Mouse (Mus musculus) myocyte (in vitro differentiated cells): Measurements from ENCODE around the gene Slc7a8. TPM values are rescaled to one million over a fixed set of nuclear protein-coding genes. Genes with fewer than 3 reads are reported as not detected.

Experiments
- H3K27me3 ChIP-seq: one replicate; pipeline ENCODE4 v1.6.1; 2011; ENCODE audit not compliant: control insufficient read depth, insufficient read depth, insufficient read length
- H3K36me3 ChIP-seq: one replicate; pipeline ENCODE4 v1.6.1; 2011; ENCODE audit not compliant: control insufficient read depth, insufficient read depth
- H3K4me2 ChIP-seq: one replicate; pipeline ENCODE4 v1.6.1; 2011; ENCODE audit warnings: low read depth, control low read depth
- H3K4me3 ChIP-seq: one replicate; pipeline ENCODE4 v1.5.1; 2011; ENCODE audit warnings: mild to moderate bottlenecking, control low read depth, moderate library complexity
- H3K79me2 ChIP-seq: one replicate; pipeline ENCODE4 v1.6.1; 2011; ENCODE audit not compliant: control insufficient read depth, insufficient read depth
- H3ac ChIP-seq: one replicate; pipeline ENCODE4 v1.6.1; 2011; ENCODE audit not compliant: control insufficient read depth, insufficient read length
- CEBPB ChIP-seq: IDR thresholded peaks from 2 replicates; pipeline ENCODE4 v1.6.1; 2011; ENCODE audit warnings: mild to moderate bottlenecking, moderate library complexity; ENCODE audit not compliant: poor library complexity, insufficient read depth, severe bottlenecking
- E2F4 ChIP-seq: IDR thresholded peaks from one replicate; pipeline ENCODE4 v1.6.1; 2011; ENCODE audit warnings: mild to moderate bottlenecking, control low read depth, moderate library complexity; ENCODE audit not compliant: insufficient read depth
- MAX ChIP-seq: IDR thresholded peaks from one replicate; pipeline ENCODE4 v1.6.1; 2011; ENCODE audit warnings: low read depth, mild to moderate bottlenecking, control low read depth
- MYOD1 ChIP-seq, 3 experiments: IDR thresholded peaks; one replicate each; pipeline ENCODE4 v1.6.1; 2011; ENCODE audit warnings: control low read depth in 2 of 3, low read depth in 2 of 3, mild to moderate bottlenecking in 2 of 3, moderate library complexity in 1 of 3; ENCODE audit not compliant: insufficient read length in 2 of 3, control insufficient read depth in 1 of 3
- MYOG ChIP-seq, 3 experiments: IDR thresholded peaks; one replicate each; pipeline ENCODE4 v1.6.1; 2011; ENCODE audit warnings: control low read depth in 2 of 3, low read depth in 2 of 3, mild to moderate bottlenecking in 2 of 3; ENCODE audit not compliant: insufficient read length in 2 of 3, control insufficient read depth in 1 of 3, insufficient read depth in 1 of 3
- POLR2A ChIP-seq: IDR thresholded peaks from one replicate; pipeline ENCODE4 v1.6.1; 2011; ENCODE audit warnings: low read depth, mild to moderate bottlenecking, control low read depth, moderate library complexity; ENCODE audit not compliant: insufficient read length
- POLR2AphosphoS2 ChIP-seq: IDR thresholded peaks from one replicate; pipeline ENCODE4 v1.6.1; 2011; ENCODE audit warnings: low read depth, control low read depth; ENCODE audit not compliant: insufficient read length
- REST ChIP-seq: IDR thresholded peaks from one replicate; pipeline ENCODE4 v1.6.1; 2011; ENCODE audit warnings: mild to moderate bottlenecking, control low read depth, moderate library complexity; ENCODE audit not compliant: insufficient read depth, insufficient read length
- SRF ChIP-seq: IDR thresholded peaks from one replicate; pipeline ENCODE4 v1.6.1; 2011; ENCODE audit warnings: low read depth; ENCODE audit not compliant: control insufficient read depth, insufficient read length
- TCF12 ChIP-seq: IDR thresholded peaks from one replicate; pipeline ENCODE4 v1.6.1; 2011; ENCODE audit warnings: mild to moderate bottlenecking, control low read depth; ENCODE audit not compliant: poor library complexity, insufficient read depth, severe bottlenecking
- TCF3 ChIP-seq: IDR thresholded peaks from one replicate; pipeline ENCODE4 v1.6.1; 2011; ENCODE audit warnings: low read depth, control low read depth; ENCODE audit not compliant: insufficient read length
- USF1 ChIP-seq: IDR thresholded peaks from one replicate; pipeline ENCODE4 v1.6.1; 2011; ENCODE audit warnings: low read depth, mild to moderate bottlenecking, control low read depth, moderate library complexity
- polyA plus RNA-seq: library from polyadenylated mRNA; unstranded; fragments of >200 nt; fragmentation: generic; extraction: Trizol; gene quantifications from one replicate; pipeline ENCODE4 v1.2.1, GENCODE M21; 2012; ENCODE audit warnings: missing spikeins

The Slc7a8 gene
- polyA plus RNA-seq, 1 experiment = not detected

DNA sequence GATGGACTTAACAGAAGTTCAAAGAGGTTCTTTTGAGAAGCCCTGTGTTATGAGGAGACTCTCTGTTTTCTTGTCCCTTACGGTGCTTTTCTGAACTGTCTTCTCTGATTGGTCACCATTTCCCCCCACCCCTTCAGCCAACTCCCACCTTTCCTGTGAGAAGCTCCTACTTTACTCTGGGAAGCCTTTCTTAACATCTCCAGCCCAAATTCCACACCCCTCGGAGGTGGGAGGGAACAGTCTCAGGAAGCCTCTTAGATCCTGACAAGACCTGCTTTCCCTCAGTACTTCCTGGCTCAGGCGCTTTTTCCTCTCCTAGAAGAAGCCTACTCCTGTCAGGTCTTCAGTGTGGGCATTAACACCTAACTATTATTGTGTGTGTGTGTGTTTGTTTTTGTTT lies 82.2 kb downstream of the Slc7a8 start:
- H3K79me2 ChIP-seq = no peaks in the 10 kb centered on the region
- H3ac ChIP-seq = no peak overlapping the region
- H3K36me3 ChIP-seq = no peaks in the 10 kb centered on the region
- peaks cover 12% of the 10 kb centered on the region for H3K27me3 ChIP-seq
- TF ChIP-seq MYOG (IDR thresholded peaks at IDR 0.05; ENCODE audit: control insufficient read depth in 1 of 3, insufficient read depth in 1 of 3, insufficient read length in 2 of 3, low read depth in 2 of 3) = no peak
- TF ChIP-seq USF1 = no peak
- no peak for TF ChIP-seq CEBPB
- TF ChIP-seq E2F4 = no peak
- no peak for TF ChIP-seq TCF3
- no peak for TF ChIP-seq SRF
- no peak for TF ChIP-seq POLR2A
- TF ChIP-seq TCF12 = no peak
- TF ChIP-seq POLR2AphosphoS2 = no peak
- TF ChIP-seq REST = no peak
- TF ChIP-seq MAX = no peak
- no peak for TF ChIP-seq MYOD1 (IDR thresholded peaks at IDR 0.05; ENCODE audit: control insufficient read depth in 1 of 3, insufficient read length in 2 of 3, low read depth in 2 of 3)
- no peak overlapping the region for H3K4me3 ChIP-seq
- no peak overlapping the region for H3K4me2 ChIP-seq

DNA sequence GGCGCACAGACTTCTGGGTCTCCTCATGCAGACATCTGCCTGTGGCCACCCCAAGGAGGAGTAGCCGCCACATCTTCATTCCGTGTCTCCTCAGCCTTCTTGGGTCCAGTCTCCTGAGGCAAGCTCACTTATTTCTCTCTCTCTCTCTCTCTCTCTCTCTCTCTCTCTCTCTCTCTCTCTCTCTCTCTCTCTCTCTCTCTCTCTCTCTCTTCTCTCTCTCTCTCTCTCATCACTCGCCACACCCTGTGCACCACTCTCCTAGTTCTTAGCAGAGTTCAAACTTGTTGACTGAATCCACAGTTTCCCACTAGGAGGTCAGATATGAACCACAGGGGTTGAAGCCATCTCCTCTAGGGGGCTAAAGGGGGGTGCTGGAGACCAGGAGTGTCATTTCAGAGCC lies 83.0 kb downstream of the Slc7a8 start, which contains the start of gene Gm29776:
Gene Gm29776, minus strand, starts transcription at position 101 of the 400 bp plus-strand sequence.
- Histone ChIP-seq H3K79me2 (no peaks in the 10 kb centered on the region), H3K36me3 (no peaks in the 10 kb centered on the region), H3K27me3 (peaks cover 12% of the 10 kb centered on the region), H3ac (no peak within 1 kb of the TSS), H3K4me2 (no peak within 1 kb of the TSS), H3K4me3 (no peak within 1 kb of the TSS)
- TF ChIP-seq TCF3 = no peak

GRCm38 (mm10) chr14:54696752-54697151 lies 85.0 kb downstream of the Slc7a8 start:
- Histone ChIP-seq H3K4me2 (no peak overlapping the region), H3K79me2 (no peaks in the 10 kb centered on the region), H3K4me3 (no peak overlapping the region), H3K36me3 (peaks cover 7% of the 10 kb centered on the region), H3K27me3 (no peaks in the 10 kb centered on the region), H3ac (no peak overlapping the region)
- no peak for TF ChIP-seq MYOG (IDR thresholded peaks at IDR 0.05; ENCODE audit: control insufficient read depth in 1 of 3, insufficient read depth in 1 of 3, insufficient read length in 2 of 3, low read depth in 2 of 3)
- no peak for TF ChIP-seq TCF3
- TF ChIP-seq REST = no peak
- no peak for TF ChIP-seq POLR2A
- TF ChIP-seq POLR2AphosphoS2 = no peak
- no peak for TF ChIP-seq CEBPB
- no peak for TF ChIP-seq USF1
- no peak for TF ChIP-seq MYOD1 (IDR thresholded peaks at IDR 0.05; ENCODE audit: control insufficient read depth in 1 of 3, insufficient read length in 2 of 3, low read depth in 2 of 3)
- TF ChIP-seq MAX = no peak
- TF ChIP-seq SRF = no peak
- no peak for TF ChIP-seq E2F4
- no peak for TF ChIP-seq TCF12

DNA sequence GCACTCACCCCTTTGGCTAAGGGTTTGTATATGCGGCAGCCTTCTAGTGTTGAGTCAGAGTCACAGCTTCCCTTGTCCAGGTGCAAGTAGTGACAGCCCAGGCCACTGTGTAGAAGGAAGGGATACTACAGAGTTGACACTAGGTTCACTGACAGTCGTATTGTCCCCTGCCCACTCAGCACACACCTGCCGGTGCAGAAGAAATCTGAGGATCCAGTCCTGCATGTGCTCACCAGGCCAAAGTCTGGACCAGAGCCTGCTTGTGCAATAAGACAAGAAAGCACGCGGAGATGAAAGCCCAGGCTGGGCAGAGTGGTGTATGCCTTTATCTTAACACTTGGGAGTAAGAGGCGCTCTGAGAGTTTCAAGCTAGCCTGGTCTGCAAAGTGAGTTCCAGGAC lies 86.7 kb downstream of the Slc7a8 start:
- Histone ChIP-seq H3K4me3 (no peak overlapping the region), H3ac (no peak overlapping the region), H3K4me2 (no peak overlapping the region), H3K36me3 (peaks cover 7% of the 10 kb centered on the region), H3K27me3 (no peaks in the 10 kb centered on the region), H3K79me2 (no peaks in the 10 kb centered on the region)
- TF ChIP-seq REST (no peak), TCF3 (no peak), SRF (no peak), CEBPB (no peak), MYOD1 (IDR thresholded peaks at IDR 0.05; ENCODE audit: control insufficient read depth in 1 of 3, insufficient read length in 2 of 3, low read depth in 2 of 3) (no peak), USF1 (no peak), POLR2A (no peak), E2F4 (no peak), TCF12 (no peak), MYOG (IDR thresholded peaks at IDR 0.05; ENCODE audit: control insufficient read depth in 1 of 3, insufficient read depth in 1 of 3, insufficient read length in 2 of 3, low read depth in 2 of 3) (no peak), MAX (no peak), POLR2AphosphoS2 (no peak)

DNA sequence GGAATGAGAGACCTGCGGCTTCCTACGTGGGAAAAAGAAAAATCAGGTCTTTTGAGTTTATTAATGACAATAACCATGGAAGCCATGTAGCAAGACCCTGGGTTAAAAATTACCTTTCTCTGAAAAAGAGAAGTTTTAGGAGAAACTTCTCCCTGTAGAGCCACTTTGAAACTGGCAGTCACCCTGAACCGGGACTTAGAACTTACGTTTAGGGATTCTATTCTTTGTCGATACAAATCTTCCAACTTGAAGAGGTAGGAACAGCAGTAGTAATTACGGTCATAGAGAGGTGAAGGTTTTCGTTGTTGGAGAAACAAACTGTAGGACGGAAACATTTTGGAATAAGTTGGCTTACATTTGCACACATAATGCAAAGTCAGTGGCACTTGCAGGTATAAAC lies 94.5 kb downstream of the Slc7a8 start:
- Histone ChIP-seq H3ac (peak overlapping the region; percentile 99), H3K4me3 (peak overlapping the region; percentile 95), H3K4me2 (peak overlapping the region; percentile 69), H3K36me3 (peaks cover 14% of the 10 kb centered on the region), H3K27me3 (no peaks in the 10 kb centered on the region), H3K79me2 (peaks cover 67% of the 10 kb centered on the region)
- TF ChIP-seq USF1 (no peak), MAX (no peak), SRF (no peak), REST (no peak), TCF3 (no peak), E2F4 (no peak), MYOD1 (IDR thresholded peaks at IDR 0.05; ENCODE audit: control insufficient read depth in 1 of 3, insufficient read length in 2 of 3, low read depth in 2 of 3) (no peak), POLR2A (no peak), MYOG (IDR thresholded peaks at IDR 0.05; ENCODE audit: control insufficient read depth in 1 of 3, insufficient read depth in 1 of 3, insufficient read length in 2 of 3, low read depth in 2 of 3) (no peak), POLR2AphosphoS2 (no peak), TCF12 (no peak), CEBPB (no peak)
